Mouse (Mus musculus) layer of hippocampus, adult 8-10 months (tissue): Measurements from ENCODE around the gene Lig1. TPM values are rescaled to one million over a fixed set of nuclear protein-coding genes. Genes with fewer than 3 reads are reported as not detected.

Experiments
- DNase-seq, 2 experiments: peaks; one replicate each; pipeline ENCODE4 v3.0.0; 2022; ENCODE audit warnings: low spot score in 2 of 2
- total RNA-seq, 4 experiments: library from RNA; stranded (reverse); gene quantifications; 2 replicates each; pipeline ENCODE4 v1.2.4; 2022

The Lig1 gene
- total RNA-seq, 4 experiments from 2014 or later: 7.6 to 10.1 (median 9.3) TPM

DNA sequence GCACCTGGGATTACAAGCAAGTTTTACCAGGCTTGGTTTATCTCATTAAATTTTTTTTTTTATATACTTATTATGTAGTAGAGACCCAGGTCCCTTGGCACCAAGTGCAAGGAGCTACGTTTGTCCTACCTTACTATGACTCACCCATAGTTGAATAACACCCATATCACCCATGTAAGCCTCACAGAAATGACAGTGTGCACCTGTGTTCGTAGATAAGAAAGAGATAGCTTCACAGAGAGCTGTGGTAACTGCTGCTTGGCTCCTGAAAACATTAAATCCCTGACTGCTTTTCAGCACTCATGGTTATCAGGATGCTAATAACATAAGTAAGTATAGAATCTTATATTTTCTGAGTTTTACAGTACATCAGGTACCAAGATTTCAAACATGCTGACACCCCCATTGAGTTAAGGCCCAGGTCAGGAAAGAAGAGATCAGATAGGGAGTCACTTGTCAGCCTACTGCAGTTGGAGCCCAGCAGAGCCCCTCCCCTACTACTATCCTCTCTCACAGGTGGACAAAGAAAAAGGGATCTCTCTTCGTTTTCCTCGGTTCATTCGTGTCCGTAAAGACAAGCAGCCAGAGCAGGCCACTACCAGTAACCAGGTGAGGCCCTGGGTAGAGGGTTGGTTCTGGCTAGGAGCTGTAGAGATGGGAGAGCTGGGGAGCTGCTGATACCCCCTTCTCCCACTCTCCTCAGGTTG, 33.6 kb downstream of the Lig1 start:
- DNase-seq: no peak

DNA sequence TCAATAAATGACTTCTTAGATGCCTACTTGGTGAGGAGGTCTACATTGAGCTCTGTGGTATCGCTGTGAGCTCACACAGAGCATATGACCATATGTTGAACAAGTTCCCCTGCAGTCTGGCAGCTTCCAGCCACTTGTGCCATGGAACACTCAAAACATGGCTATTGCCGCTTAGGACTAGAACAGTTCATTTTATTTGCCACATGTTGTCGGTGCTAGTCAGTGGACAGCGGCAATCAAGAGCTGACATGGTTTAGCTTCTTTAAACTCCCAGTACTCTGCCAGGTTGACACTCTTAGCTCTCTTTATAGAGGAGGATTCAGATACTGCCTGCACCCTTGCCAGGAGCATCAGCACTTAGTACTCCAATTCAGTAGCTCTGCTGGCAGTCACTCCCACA, 34.3 kb downstream of the Lig1 start:
- DNase-seq: no peak

- no peak for DNase-seq
Observed at GRCm38 (mm10) chr7:13314095-13314597, 37.1 kb downstream of the Lig1 start.

- DNase-seq: no peak
Observed at GRCm38 (mm10) chr7:13321424-13321823, 44.3 kb downstream of the Lig1 start.

GRCm38 (mm10) chr7:13324316-13324715, 47.2 kb downstream of the Lig1 start, which contains the start of gene Pla2g4c:
Gene Pla2g4c, plus strand, starts transcription at chr7:13324655.
- DNase-seq: no peak

DNA sequence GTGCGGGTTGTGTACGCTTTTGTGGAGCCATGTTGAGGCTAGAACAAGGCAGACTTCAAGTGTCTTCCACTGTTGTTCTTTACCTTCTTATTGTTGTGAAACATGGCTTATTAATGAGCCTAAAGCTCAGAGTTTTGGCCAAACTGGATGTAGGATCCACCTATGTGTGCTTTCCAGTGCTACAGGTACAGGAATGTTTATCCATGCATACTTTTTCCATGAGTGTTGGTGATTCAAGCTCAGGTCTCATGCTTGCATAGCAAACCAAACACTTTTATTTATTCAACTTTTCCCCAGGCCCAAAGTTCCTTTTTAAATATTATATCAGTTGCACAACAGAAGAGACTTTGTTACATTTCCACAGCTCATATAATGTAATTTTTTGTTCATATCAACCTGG, 53.5 kb downstream of the Lig1 start:
- no peak for DNase-seq

DNA sequence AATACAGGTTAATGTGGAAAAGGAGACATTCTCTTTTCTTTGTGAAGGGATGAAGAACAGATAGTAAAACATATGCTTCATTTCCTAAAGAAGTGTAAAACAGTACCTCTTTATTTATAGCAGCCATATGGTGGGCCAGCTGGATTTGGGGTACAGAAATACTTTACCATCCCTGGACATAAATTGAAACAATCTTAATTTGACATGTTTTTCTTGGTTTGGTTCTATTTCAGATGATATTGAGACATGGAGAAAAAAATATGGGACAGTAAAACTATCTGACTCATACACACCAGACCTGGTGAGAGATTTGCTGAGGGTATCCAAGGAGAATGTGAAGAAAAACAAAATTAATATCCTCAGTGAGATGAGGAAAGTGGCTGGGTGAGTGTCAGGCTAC, 78.9 kb downstream of the Lig1 start:
- DNase-seq: no peak

Other genes with a start within 250 kb of the Lig1 start
- 100 to 1,000 TPM; 145 to 152 (median 147) TPM for gene Chmp2a, start 242.5 kb upstream of the Lig1 start, total RNA-seq
- gene Ube2m, start 239.0 kb upstream of the Lig1 start, total RNA-seq: 100 to 1,000 TPM; 188 to 210 (median 192) TPM
- 10 to 100 TPM; 12.1 to 16.3 (median 15.0) TPM for gene Mzf1, start 222.5 kb upstream of the Lig1 start, total RNA-seq
- not detected for gene Vmn1r85, start 182.1 kb upstream of the Lig1 start, total RNA-seq
- not detected for gene Vmn1r86, start 157.4 kb upstream of the Lig1 start, total RNA-seq
- not detected for gene Vmn1r87, start 137.1 kb upstream of the Lig1 start, total RNA-seq
- gene Vmn1r88, start 117.7 kb upstream of the Lig1 start, total RNA-seq: under 1 TPM; 0.16 to 0.35 (median 0.27) TPM
- not detected for gene Vmn1r89, start 64.3 kb upstream of the Lig1 start, total RNA-seq
- 10 to 100 TPM; 15.2 to 18.8 (median 17.9) TPM for gene Zswim9, start 1.4 kb downstream of the Lig1 start, total RNA-seq
- gene Pla2g4c, start 47.4 kb downstream of the Lig1 start, total RNA-seq: under 1 TPM; 0.12 to 0.32 (median 0.15) TPM
- under 1 TPM in 3 of 4 experiments, not detected in 1; 0.35 to 0.80 (median 0.80) TPM for gene Cabp5, start 120.8 kb downstream of the Lig1 start, total RNA-seq
- not detected for gene Bsph1, start 173.6 kb downstream of the Lig1 start, total RNA-seq